Mouse (Mus musculus) cerebellum, adult 2 months (tissue): ENCODE data around the gene Znrf3.

Experiments
- CTCF ChIP-seq: fragments of 200-500 bp; IDR thresholded peaks from 2 replicates; pipeline ENCODE4 v1.5.1; 2011; ENCODE audit warnings: low read depth, mild to moderate bottlenecking, control low read depth, low read length, moderate library complexity, borderline replicate concordance; ENCODE audit not compliant: insufficient read depth
- POLR2A ChIP-seq: fragments of 200-500 bp; IDR thresholded peaks from 2 replicates; pipeline ENCODE4 v1.6.1; 2011; ENCODE audit warnings: low read length, control low read depth, borderline replicate concordance; ENCODE audit not compliant: insufficient read depth

DNA sequence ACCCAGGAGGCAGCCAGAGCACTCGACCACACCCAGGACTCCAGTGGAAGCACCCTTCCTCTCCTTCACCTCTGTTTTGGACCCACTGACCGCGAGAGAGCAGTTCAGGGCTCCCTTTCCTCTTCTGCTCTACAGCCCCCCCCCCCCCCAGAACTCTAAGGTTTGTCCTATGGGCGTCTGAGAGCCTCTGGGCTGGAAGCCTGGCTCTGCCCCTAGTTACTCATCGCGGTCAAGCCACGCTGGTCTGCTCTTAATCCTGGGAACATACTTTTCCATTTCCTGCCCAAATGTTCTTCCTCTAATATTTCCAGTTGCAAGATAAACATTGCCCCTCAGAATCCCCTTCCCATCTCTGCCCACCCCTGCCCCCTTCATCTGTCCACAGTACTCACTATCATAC, 199.2 kb downstream of the Znrf3 start:
- no peak for TF ChIP-seq CTCF
- no peak for TF ChIP-seq POLR2A
